Mouse (Mus musculus) lung, postnatal 0 days (tissue): Measurements from ENCODE around the gene 4930519G04Rik. TPM values are rescaled to one million over a fixed set of nuclear protein-coding genes. Genes with fewer than 3 reads are reported as not detected.
"Not testable (repeated sequence)": the region's sequence is repeated elsewhere in the genome, so short reads cannot be mapped to it uniquely, and the experiment has no call there.

Experiments
- ATAC-seq: fragments of 200-750 bp; cut with Nextera tagmentation; 2 replicates; pipeline ENCODE4 v1.8.0; 2017; ENCODE audit warnings: moderate library complexity
- DNase-seq: peaks from one replicate; pipeline ENCODE4 v3.0.0-alpha.2; 2016; ENCODE audit warnings: low spot score
- H3K27ac ChIP-seq: fragments of 300-500 bp; sonication (generic); 2 replicates; pipeline ENCODE4 v1.5.1; 2014; ENCODE audit warnings: antibody characterized with exemption, mild to moderate bottlenecking, low read length, mixed read lengths
- H3K27me3 ChIP-seq: fragments of 300-500 bp; sonication (generic); replicated peaks from 2 replicates; pipeline ENCODE4 v1.6.1; 2014; ENCODE audit warnings: low read length, mixed read lengths; ENCODE audit not compliant: insufficient read depth
- H3K36me3 ChIP-seq: fragments of 300-500 bp; sonication (generic); 2 replicates; pipeline ENCODE4 v1.6.1; 2014; ENCODE audit warnings: low read length, mixed read lengths; ENCODE audit not compliant: insufficient read depth
- H3K4me1 ChIP-seq: fragments of 300-500 bp; sonication (generic); 2 replicates; pipeline ENCODE4 v1.6.1; 2014; ENCODE audit warnings: antibody characterized with exemption, low read depth, low read length, mixed read lengths; ENCODE audit not compliant: insufficient read depth
- H3K4me2 ChIP-seq: fragments of 300-500 bp; sonication (generic); replicated peaks from 2 replicates; pipeline ENCODE4 v1.6.1; 2014; ENCODE audit warnings: low read depth, mild to moderate bottlenecking, low read length, moderate library complexity, mixed read lengths
- H3K4me3 ChIP-seq: fragments of 300-500 bp; sonication (generic); 2 replicates; pipeline ENCODE4 v1.5.1; 2014; ENCODE audit warnings: low read depth, low read length
- H3K9ac ChIP-seq: fragments of 300-500 bp; sonication (generic); replicated peaks from 2 replicates; pipeline ENCODE4 v1.6.1; 2014; ENCODE audit warnings: low read depth, mild to moderate bottlenecking
- H3K9me3 ChIP-seq: fragments of 300-500 bp; sonication (generic); 2 replicates; pipeline ENCODE4 v1.6.1; 2016; ENCODE audit warnings: low read length, mixed read lengths
- CTCF ChIP-seq: IDR thresholded peaks from 2 replicates; pipeline ENCODE4 v1.5.1; 2016; ENCODE audit warnings: antibody characterized with exemption, mild to moderate bottlenecking
- EP300 ChIP-seq: IDR thresholded peaks from 2 replicates; pipeline ENCODE4 v1.6.1; 2016; ENCODE audit warnings: antibody characterized with exemption, mild to moderate bottlenecking, control low read depth
- WGBS: fragments of 180-500 bp; shearing (Covaris S2); extraction: QIAGEN DNeasy Blood & Tissue Kit; methylation state at CpG from one replicate; pipeline ENCODE4 v1.1.7; 2014; 5-methylcytosine and 5-hydroxymethylcytosine counted together
- polyA plus RNA-seq: library from polyadenylated mRNA; unstranded; fragments of >200 nt; fragmentation: Nextera tagmentation; extraction: Ambion mirVana; gene quantifications from 2 replicates; pipeline ENCODE4 v1.2.1, GENCODE M21; 2015

4930519G04Rik gene
- polyA plus RNA-seq, 1 experiment from 2014 or later: not detected

DNA sequence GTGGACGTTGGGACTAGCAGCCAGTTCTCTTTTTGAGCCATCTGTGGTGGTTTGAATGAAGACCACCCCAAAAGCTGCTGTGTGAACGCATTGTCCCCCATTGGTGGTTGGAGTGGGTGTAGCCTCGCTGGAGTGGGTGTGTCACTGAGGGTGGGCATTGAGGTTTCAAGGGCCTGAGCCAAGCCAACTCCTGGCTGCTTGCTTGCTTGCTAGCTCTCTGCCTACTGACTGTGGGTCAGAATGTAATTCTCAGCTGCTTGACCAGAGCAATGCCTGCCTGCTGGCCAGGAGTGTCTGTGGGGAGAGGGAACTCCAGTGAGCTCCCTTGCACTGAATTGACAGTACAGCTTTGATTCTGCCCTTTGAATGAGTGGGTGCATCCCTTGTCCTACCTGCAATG lies 23.7 kb upstream of the 4930519G04Rik start:
- 58% methylated on average over 3 of the region's 3 CpGs for WGBS
- Histone ChIP-seq H3K9me3 (no peaks in the 10 kb centered on the region), H3K27me3 (no peaks in the 10 kb centered on the region), H3K4me2 (no peak overlapping the region), H3K4me3 (no peak overlapping the region), H3K36me3 (no peaks in the 10 kb centered on the region), H3K4me1 (peaks cover 7% of the 10 kb centered on the region; the same call in 1 of the 2 replicates), H3K27ac (no peak overlapping the region), H3K9ac (no peak overlapping the region)
- DNase-seq: no peak
- TF ChIP-seq CTCF: no peak
- no peak for TF ChIP-seq EP300
- ATAC-seq: no peak

GRCm38 (mm10) chr5:114836886-114837285 lies 16.6 kb upstream of the 4930519G04Rik start:
- no peak for TF ChIP-seq EP300
- TF ChIP-seq CTCF: no peak
- WGBS: 28% methylated on average over 12 of the region's 12 CpGs
- Histone ChIP-seq H3K9ac (no peak overlapping the region), H3K4me1 (no peaks in the 10 kb centered on the region), H3K4me2 (no peak overlapping the region), H3K4me3 (no peak overlapping the region), H3K9me3 (no peaks in the 10 kb centered on the region), H3K36me3 (no peaks in the 10 kb centered on the region), H3K27me3 (no peaks in the 10 kb centered on the region), H3K27ac (no peak overlapping the region)
- ATAC-seq (no peak), DNase-seq (peak; percentile 12)

GRCm38 (mm10) chr5:114840481-114840880 lies 13.0 kb upstream of the 4930519G04Rik start:
- H3K9ac ChIP-seq, H3K9me3 ChIP-seq, H3K27ac ChIP-seq, H3K36me3 ChIP-seq, H3K4me2 ChIP-seq, H3K4me1 ChIP-seq, H3K4me3 ChIP-seq, H3K27me3 ChIP-seq: not testable (repeated sequence)
- ATAC-seq (peak; percentile 49), DNase-seq (peak; percentile 59)
- WGBS: 39% methylated on average over 5 of the region's 5 CpGs

- H3K27ac ChIP-seq, H3K4me1 ChIP-seq, H3K27me3 ChIP-seq, H3K4me2 ChIP-seq, DNase-seq, ATAC-seq, H3K4me3 ChIP-seq, H3K9ac ChIP-seq, H3K36me3 ChIP-seq, H3K9me3 ChIP-seq: not testable (repeated sequence)
- 21% methylated on average over 3 of the region's 3 CpGs for WGBS
These were observed 11.3 kb upstream of the 4930519G04Rik start for GRCm38 (mm10) chr5:114842155-114842554.

GRCm38 (mm10) chr5:114842674-114843073 lies 10.8 kb upstream of the 4930519G04Rik start:
- 66% methylated on average over 5 of the region's 5 CpGs for WGBS
- no peak; the same call in 1 of the 2 replicates for TF ChIP-seq CTCF
- TF ChIP-seq EP300: no peak
- Histone ChIP-seq H3K4me3 (no peak overlapping the region), H3K36me3 (no peaks in the 10 kb centered on the region), H3K9ac (no peak overlapping the region), H3K27ac (no peak overlapping the region), H3K9me3 (no peaks in the 10 kb centered on the region), H3K27me3 (no peaks in the 10 kb centered on the region), H3K4me2 (no peak overlapping the region), H3K4me1 (no peaks in the 10 kb centered on the region)
- no peak for ATAC-seq
- no peak for DNase-seq

DNA sequence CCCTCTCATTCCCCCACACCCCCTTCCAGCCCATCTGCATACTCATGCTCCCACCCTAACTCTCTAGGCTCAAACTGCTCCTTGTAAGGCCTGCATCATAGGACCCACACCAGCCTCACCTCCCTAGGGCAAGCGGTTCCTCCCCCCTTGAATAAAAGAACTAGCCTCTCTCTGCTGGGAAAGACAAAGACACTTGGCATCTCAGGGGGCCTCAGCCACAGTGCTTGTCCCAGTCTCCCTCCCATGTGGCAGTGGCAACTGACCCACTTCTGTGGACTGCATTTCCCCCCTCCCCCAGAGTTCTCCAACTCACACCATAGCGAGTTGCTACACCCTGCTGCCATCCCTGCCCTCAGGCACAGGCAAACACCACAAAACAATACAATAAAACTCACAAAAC lies 9.1 kb upstream of the 4930519G04Rik start:
- WGBS: 91% methylated on average over 2 of the region's 2 CpGs
- not testable (repeated sequence) for H3K4me1 ChIP-seq, H3K27ac ChIP-seq, H3K9ac ChIP-seq, DNase-seq, H3K36me3 ChIP-seq, H3K4me3 ChIP-seq, H3K4me2 ChIP-seq, H3K9me3 ChIP-seq, H3K27me3 ChIP-seq, ATAC-seq

DNA sequence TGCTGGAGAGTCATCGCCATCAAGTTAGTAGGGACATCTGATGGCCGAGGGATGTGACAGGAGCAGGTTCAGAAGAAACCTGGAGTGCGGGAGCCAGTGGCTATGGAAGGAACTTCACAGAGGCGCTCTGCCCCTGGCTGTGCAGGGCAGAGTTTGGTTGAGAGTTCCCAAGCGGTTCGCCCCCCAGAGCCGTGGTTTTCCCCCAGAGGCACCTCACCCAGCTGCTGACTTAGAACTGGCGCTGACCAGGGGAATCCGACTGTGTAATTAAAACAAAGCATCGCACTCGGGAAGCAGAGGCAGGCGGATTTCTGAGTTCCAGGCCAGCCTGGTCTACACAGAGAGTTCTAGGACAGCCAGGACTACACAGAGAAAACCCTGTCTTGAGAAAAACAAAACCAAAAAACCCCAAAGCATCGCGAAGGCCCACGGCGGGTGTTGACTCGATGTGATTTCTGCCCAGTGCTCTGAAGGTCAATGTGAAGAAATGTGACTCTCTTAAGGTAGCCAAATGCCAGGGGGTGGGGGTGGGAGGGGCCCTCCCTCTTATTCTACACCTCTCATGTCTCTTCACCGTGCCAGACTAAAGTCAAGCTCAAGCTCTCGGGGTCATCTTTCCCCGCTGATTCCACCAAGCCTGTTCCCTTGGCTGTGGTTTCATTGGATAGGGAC lies 1.8 kb upstream of the 4930519G04Rik start:
- TF ChIP-seq CTCF (no peak), EP300 (no peak)
- H3K36me3 ChIP-seq: no peaks in the 10 kb centered on the region
- ATAC-seq (no peak), DNase-seq (no peak)
- H3K27me3 ChIP-seq: 0 out of 2 replicates have a peak, but pooled peaks cover 1% of the 10 kb centered on the region
- H3K9me3 ChIP-seq: no peaks in the 10 kb centered on the region
- H3K4me3 ChIP-seq: no peak overlapping the region
- H3K4me2 ChIP-seq: no peak overlapping the region
- 82% methylated on average over 20 of the region's 20 CpGs for WGBS
- H3K27ac ChIP-seq: no peak overlapping the region
- H3K4me1 ChIP-seq: no peaks in the 10 kb centered on the region
- H3K9ac ChIP-seq: no peak overlapping the region
